Mouse (Mus musculus): Measurements from ENCODE around the gene Rpgrip1. TPM values are rescaled to one million over a fixed set of nuclear protein-coding genes. Genes with fewer than 3 reads are reported as not detected.

The Rpgrip1 gene
- polyA plus RNA-seq, 1 experiment from 2014 or later: 59.8 TPM

DNA sequence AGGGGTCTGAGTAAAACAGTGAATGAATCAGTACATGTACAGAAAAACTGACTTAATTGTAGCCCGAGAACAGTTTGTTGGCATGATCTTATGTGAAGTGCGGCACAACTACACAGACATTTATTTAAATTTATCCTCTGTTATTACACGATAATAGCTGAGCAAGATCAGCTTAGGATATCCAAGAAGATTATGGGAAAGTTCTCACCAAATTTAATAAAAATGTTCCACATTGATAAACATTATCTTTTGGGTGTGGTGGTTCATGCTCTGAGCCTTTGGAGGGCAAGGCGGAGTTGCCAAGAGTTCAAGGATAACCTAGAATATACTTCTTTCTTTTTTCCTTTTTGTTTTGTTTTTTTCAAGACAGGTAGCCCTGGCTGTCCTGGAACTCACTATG is 88.9 kb downstream of the Rpgrip1 start:
- no peaks in the 10 kb centered on the region for H3K9me3 ChIP-seq (replicated peaks)
- H3K4me3 ChIP-seq (replicated peaks): no peak overlapping the region
- peaks cover 43% of the 10 kb centered on the region for H3K36me3 ChIP-seq
- H3K4me1 ChIP-seq: peaks cover 13% of the 10 kb centered on the region
- no peak overlapping the region for H3K9ac ChIP-seq
- no peak overlapping the region for H3K27ac ChIP-seq (replicated peaks)
- WGBS: 93% methylated on average over 4 of the region's 4 CpGs
- ATAC-seq (ENCODE audit: insufficient number of reproducible peaks, low FRiP score, low TSS enrichment, low read depth): no peak
- H3K27me3 ChIP-seq: no peaks in the 10 kb centered on the region
- no peak overlapping the region for H3K4me2 ChIP-seq (replicated peaks)

Other genes starting within 250 kb of the Rpgrip1 start
- gene Mettl17, start 225.9 kb upstream of the Rpgrip1 start, polyA plus RNA-seq (2015; fragmentation: Nextera tagmentation; extraction: Ambion mirVana): 44.1 and 50.7 TPM in 2 replicates
- 5.5 and 8.1 TPM in 2 replicates for gene Slc39a2, start 217.8 kb upstream of the Rpgrip1 start, polyA plus RNA-seq (2015; fragmentation: Nextera tagmentation; extraction: Ambion mirVana)
- gene Ndrg2, start 196.5 kb upstream of the Rpgrip1 start, polyA plus RNA-seq (2015; fragmentation: Nextera tagmentation; extraction: Ambion mirVana): 79.3 and 98.2 TPM in 2 replicates
- not detected in 2 replicates for gene Tppp2, start 192.3 kb upstream of the Rpgrip1 start, polyA plus RNA-seq (2015; fragmentation: Nextera tagmentation; extraction: Ambion mirVana)
- gene Rnase13, start 187.9 kb upstream of the Rpgrip1 start, polyA plus RNA-seq (2015; fragmentation: Nextera tagmentation; extraction: Ambion mirVana): not detected in 2 replicates
- 144 and 150 TPM in 2 replicates for gene Arhgef40, start 126.0 kb upstream of the Rpgrip1 start, polyA plus RNA-seq (2015; fragmentation: Nextera tagmentation; extraction: Ambion mirVana)
- gene Tmem253, start 95.0 kb upstream of the Rpgrip1 start, polyA plus RNA-seq (2015; fragmentation: Nextera tagmentation; extraction: Ambion mirVana): 0.53 and 0.60 TPM in 2 replicates
- 33.7 and 33.8 TPM in 2 replicates for gene Zfp219, start 90.0 kb upstream of the Rpgrip1 start, polyA plus RNA-seq (2015; fragmentation: Nextera tagmentation; extraction: Ambion mirVana)
- 0.19 TPM in 1 of 2 replicates, not detected in the other for gene Olfr221, start 68.2 kb upstream of the Rpgrip1 start, polyA plus RNA-seq (2015; fragmentation: Nextera tagmentation; extraction: Ambion mirVana)
- gene Hnrnpc, start 6.7 kb upstream of the Rpgrip1 start, polyA plus RNA-seq (2015; fragmentation: Nextera tagmentation; extraction: Ambion mirVana): 549 and 552 TPM in 2 replicates
- gene Supt16, start 86.7 kb downstream of the Rpgrip1 start, polyA plus RNA-seq (2015; fragmentation: Nextera tagmentation; extraction: Ambion mirVana): 46.1 and 50.6 TPM in 2 replicates
- gene Chd8, start 147.1 kb downstream of the Rpgrip1 start, polyA plus RNA-seq (2015; fragmentation: Nextera tagmentation; extraction: Ambion mirVana): 38.6 and 38.9 TPM in 2 replicates
- gene Tox4, start 168.4 kb downstream of the Rpgrip1 start, polyA plus RNA-seq (2015; fragmentation: Nextera tagmentation; extraction: Ambion mirVana): 42.8 and 43.2 TPM in 2 replicates
- 20.8 and 22.2 TPM in 2 replicates for gene Rab2b, start 168.8 kb downstream of the Rpgrip1 start, polyA plus RNA-seq (2015; fragmentation: Nextera tagmentation; extraction: Ambion mirVana)
- gene Mettl3, start 194.4 kb downstream of the Rpgrip1 start, polyA plus RNA-seq (2015; fragmentation: Nextera tagmentation; extraction: Ambion mirVana): 42.1 and 44.2 TPM in 2 replicates
- gene Sall2, start 218.1 kb downstream of the Rpgrip1 start, polyA plus RNA-seq (2015; fragmentation: Nextera tagmentation; extraction: Ambion mirVana): 15.0 and 16.0 TPM in 2 replicates
- gene Olfr1513, start 245.7 kb downstream of the Rpgrip1 start, polyA plus RNA-seq (2015; fragmentation: Nextera tagmentation; extraction: Ambion mirVana): 0.09 and 0.31 TPM in 2 replicates

Measured in embryonic facial prominence, embryonic 15.5 days (tissue).